Mouse (Mus musculus) thymus, adult 2 months (tissue): ENCODE measurements around the gene Plxnc1. TPM values are rescaled to one million over a fixed set of nuclear protein-coding genes. Genes with fewer than 3 reads are reported as not detected.

Experiments
- DNase-seq: peaks from one replicate; pipeline ENCODE4 v3.0.0; 2021
- H3K27ac ChIP-seq: fragments of 200-500 bp; 2 replicates; pipeline ENCODE4 v1.5.1; 2012; ENCODE audit warnings: low read length, control low read depth; ENCODE audit not compliant: control insufficient read depth, insufficient read depth
- H3K27me3 ChIP-seq: fragments of 200-500 bp; 2 replicates; pipeline ENCODE4 v1.6.1; 2012; ENCODE audit warnings: mild to moderate bottlenecking, low read length, moderate library complexity, mixed read lengths; ENCODE audit not compliant: control insufficient read depth, insufficient read depth
- H3K36me3 ChIP-seq: fragments of 200-500 bp; 2 replicates; pipeline ENCODE4 v1.6.1; 2012; ENCODE audit warnings: mild to moderate bottlenecking, low read length, moderate library complexity; ENCODE audit not compliant: control insufficient read depth, insufficient read depth
- H3K4me1 ChIP-seq: fragments of 200-500 bp; replicated peaks from 2 replicates; pipeline ENCODE4 v1.6.1; 2012; ENCODE audit warnings: low read length; ENCODE audit not compliant: control insufficient read depth, insufficient read depth
- H3K4me3 ChIP-seq: fragments of 200-500 bp; 2 replicates; pipeline ENCODE4 v1.5.1; 2012; ENCODE audit warnings: mild to moderate bottlenecking, low read length, control low read depth, moderate library complexity; ENCODE audit not compliant: control insufficient read depth, insufficient read depth
- CTCF ChIP-seq: fragments of 200-500 bp; IDR thresholded peaks from 2 replicates; pipeline ENCODE4 v1.5.1; 2012; ENCODE audit warnings: mild to moderate bottlenecking, control low read depth, low read length, moderate library complexity, borderline replicate concordance; ENCODE audit not compliant: control insufficient read depth, poor library complexity, insufficient read depth; ENCODE audit errors: extremely low read depth
- POLR2A ChIP-seq: fragments of 200-500 bp; IDR thresholded peaks from 2 replicates; pipeline ENCODE4 v1.6.1; 2012; ENCODE audit warnings: mild to moderate bottlenecking, low read length, control low read depth, moderate library complexity; ENCODE audit not compliant: control insufficient read depth, poor library complexity, insufficient read depth; ENCODE audit errors: extremely low read depth
- WGBS: fragments of 180-500 bp; shearing (Covaris S2); methylation state at CpG from one replicate; pipeline ENCODE4 v1.1.7; 2018; 5-methylcytosine and 5-hydroxymethylcytosine counted together
- polyA plus RNA-seq: library from polyadenylated mRNA; depleted of rRNA; stranded (reverse); fragments of >200 nt; gene quantifications from 2 replicates; pipeline ENCODE4 v1.2.3, GENCODE M21; 2012

Gene Plxnc1
- polyA plus RNA-seq, 1 experiment, result 8.7 TPM

DNA sequence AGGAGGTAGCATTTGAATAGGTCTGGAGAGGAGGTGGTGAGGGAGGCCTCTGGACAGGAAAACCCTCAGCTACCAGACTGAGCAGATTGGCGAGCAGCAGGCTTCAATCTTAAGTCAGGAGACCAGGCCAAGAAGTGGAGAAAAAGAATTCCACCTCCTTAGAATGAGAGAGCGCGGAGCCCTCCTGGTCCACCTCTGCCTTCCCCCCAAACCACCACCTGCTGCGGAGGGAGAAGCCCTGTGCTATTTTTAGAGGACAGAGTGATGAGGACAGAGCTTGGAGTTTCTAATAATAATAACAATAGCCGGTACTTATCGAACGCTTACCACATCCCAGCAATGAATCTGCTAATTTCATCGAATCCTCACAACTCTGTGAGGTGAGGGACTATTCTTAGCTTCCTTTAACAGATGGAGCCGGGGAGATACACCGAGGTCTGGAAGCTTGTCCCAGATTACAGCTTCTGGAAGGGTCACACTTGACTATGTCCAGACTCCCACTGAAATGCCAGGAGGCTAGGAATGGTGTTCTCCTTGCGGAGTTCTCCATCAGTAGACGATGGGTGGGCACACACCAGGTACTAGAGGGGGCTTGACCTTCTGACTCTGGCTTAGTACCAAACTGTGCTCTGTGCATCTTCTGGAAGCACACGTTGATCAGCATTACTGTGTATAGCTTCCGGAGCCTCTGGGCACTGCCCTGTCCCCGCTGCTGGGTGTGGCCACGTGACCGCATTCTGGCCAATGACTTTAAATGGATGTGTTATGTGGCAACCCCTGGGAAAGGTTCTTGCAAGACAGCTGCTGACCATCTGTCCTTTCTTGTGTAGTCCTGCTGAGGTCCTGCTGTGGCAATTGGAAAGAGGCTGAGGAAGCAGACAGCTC is 125.6 kb downstream of the Plxnc1 start:
- H3K27ac ChIP-seq, result no peak overlapping the region
- no peak overlapping the region for H3K4me3 ChIP-seq
- H3K36me3 ChIP-seq, result no peaks in the 10 kb centered on the region
- DNase-seq, result no peak
- H3K27me3 ChIP-seq, result no peaks in the 10 kb centered on the region
- no peak for TF ChIP-seq CTCF
- TF ChIP-seq POLR2A, result no peak
- WGBS, result 97% methylated on average over 17 of the region's 17 CpGs
- no peaks in the 10 kb centered on the region for H3K4me1 ChIP-seq

DNA sequence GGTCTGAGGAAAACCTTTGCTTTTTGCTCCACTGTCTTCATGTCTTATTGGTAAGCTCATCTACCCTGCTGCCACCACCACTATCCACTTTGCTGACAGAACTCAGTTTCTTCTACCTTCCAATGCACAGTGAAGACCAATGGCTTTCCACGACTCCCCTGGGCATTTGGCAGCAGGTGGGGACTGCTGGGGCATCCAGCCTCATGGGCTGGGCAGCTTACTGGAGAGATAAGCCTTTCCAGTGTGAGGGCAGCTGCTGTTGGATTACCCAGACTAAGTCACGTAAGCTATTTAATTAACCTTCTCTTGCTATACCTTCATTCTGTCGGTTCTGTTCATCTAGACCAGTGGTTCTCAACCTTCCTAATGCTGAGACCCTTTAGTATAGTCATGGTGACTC is 126.5 kb downstream of the Plxnc1 start:
- no peak for DNase-seq
- TF ChIP-seq POLR2A (no peak), CTCF (no peak)
- H3K27ac ChIP-seq, result no peak overlapping the region
- H3K36me3 ChIP-seq, result no peaks in the 10 kb centered on the region
- no peak overlapping the region for H3K4me3 ChIP-seq
- 92% methylated on average over 3 of the region's 3 CpGs for WGBS
- no peaks in the 10 kb centered on the region for H3K4me1 ChIP-seq
- H3K27me3 ChIP-seq, result no peaks in the 10 kb centered on the region

DNA sequence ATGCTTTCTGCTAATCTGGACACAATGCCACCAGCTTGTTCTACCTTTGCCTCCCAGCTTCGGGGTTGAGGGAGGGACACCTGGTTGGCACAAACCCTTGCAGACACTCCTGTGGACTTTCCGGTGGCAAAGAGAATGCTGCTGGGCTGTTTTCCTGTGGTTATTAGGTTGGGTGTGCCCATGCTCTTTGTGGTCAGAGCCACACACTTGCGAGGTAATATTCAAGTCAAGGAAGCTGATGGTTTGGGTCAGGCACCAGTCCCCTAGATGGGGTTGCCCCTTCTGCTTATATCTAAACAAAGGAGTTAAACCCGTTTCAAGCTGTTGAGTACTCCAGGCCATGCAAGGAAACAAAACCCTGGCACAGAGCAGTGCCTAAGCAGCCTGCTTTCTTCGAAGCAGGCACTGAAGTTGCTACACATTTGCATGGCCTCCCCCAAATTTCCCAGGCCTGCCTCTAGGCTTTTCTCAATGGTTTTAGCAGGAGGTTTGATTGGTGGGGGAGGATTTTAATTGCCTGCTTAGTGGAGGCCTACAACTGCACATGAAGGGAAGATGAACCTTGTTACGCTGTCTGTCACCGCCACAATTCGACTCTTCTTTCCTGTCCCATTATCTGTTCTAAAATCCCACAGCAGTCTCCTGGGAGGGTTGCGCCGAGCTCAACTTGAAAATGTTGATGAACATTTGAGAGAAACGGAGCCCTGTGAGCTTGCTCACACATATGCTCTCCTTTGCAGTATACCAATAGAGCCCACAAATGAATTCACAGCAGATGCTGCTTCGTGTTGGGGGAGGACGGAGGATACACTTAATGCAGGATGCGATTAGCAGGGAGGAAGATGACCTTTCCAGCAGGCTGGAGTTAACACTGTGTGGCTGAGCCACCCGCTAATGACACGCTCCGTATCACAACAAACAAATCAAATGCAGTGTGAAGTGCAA is 132.5 kb downstream of the Plxnc1 start:
- no peaks in the 10 kb centered on the region for H3K36me3 ChIP-seq

DNA sequence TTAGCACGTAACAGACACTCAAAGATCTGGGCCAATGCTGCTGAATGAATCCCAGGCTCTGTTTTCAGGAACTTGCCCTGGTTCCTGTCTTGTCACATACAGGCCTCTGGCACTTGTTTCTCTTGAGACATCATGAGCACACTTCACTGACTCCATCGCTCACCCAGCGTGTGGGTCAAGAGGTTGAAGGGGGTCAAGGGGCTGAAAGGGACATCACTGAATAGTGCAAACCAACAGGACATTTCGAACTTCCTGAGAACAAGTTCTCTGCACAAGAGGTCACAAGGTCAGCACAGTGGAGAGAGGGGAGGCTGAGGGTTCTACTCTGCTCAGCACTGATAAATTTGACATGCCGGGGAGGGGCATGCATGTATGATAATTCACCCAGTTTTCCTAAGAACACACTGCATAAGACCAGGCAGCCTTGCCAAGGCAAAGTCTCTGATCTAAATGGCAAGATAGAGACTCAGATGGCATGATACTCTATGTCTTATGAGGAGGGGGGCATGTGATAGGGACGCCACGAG is 134.6 kb downstream of the Plxnc1 start:
- no peaks in the 10 kb centered on the region for H3K4me1 ChIP-seq
- no peak for DNase-seq
- 93% methylated on average over 7 of the region's 7 CpGs for WGBS
- no peak overlapping the region for H3K4me3 ChIP-seq
- no peaks in the 10 kb centered on the region for H3K36me3 ChIP-seq
- H3K27me3 ChIP-seq, result no peaks in the 10 kb centered on the region
- TF ChIP-seq CTCF, result no peak
- TF ChIP-seq POLR2A, result no peak
- no peak overlapping the region for H3K27ac ChIP-seq

More for the DNA sequence above, 132.5 kb downstream of the Plxnc1 start:
- Histone ChIP-seq H3K4me1 (no peaks in the 10 kb centered on the region), H3K27me3 (no peaks in the 10 kb centered on the region), H3K27ac (no peak overlapping the region), H3K4me3 (no peak overlapping the region)
- no peak for DNase-seq
- WGBS, result 77% methylated on average over 17 of the region's 17 CpGs
- TF ChIP-seq POLR2A, result no peak
- no peak for TF ChIP-seq CTCF

DNA sequence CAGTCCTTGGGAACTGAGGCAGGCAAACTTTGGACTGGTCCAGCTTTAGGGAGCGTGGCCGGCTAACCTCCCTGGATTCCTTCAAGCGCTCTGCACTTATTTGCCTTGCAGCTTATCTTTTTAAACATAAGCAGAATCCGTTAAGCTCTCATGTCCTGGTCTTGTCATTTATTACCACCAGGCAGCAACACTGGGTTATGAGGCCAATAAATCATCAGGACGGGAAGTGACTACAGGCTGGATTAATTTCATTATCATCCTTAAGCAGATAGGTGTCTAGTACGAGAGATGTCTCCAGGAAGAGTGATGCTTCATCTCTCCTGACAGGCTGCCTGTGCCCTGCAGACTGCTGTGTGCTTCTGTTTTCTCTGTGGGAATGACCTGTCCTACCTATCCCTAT is 136.4 kb downstream of the Plxnc1 start:
- TF ChIP-seq POLR2A (no peak), CTCF (no peak)
- WGBS, result 95% methylated on average over 6 of the region's 6 CpGs
- H3K27ac ChIP-seq, result no peak overlapping the region
- no peaks in the 10 kb centered on the region for H3K27me3 ChIP-seq
- H3K4me1 ChIP-seq, result no peaks in the 10 kb centered on the region
- DNase-seq, result no peak
- H3K36me3 ChIP-seq, result no peaks in the 10 kb centered on the region
- no peak overlapping the region for H3K4me3 ChIP-seq

DNA sequence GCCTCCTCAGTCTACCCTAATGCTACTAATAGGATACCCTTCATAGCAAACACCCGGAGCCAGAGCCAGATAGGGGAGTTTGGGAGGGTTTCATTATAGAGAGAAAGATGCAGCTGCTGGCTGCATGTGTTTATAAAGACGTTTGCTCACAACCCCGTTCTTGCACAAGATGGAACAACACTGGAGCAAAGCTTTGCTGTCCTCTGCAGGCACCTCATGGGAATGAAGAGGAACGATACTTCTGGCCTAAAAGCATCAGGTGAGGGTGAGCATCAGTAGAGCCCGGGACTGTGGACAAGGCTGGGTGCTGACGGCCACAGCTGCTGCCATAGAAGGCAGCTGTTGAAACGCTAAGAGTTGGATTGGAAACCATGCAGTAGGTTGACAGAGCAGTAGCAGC is 137.3 kb downstream of the Plxnc1 start:
- Histone ChIP-seq H3K4me3 (no peak overlapping the region), H3K4me1 (no peaks in the 10 kb centered on the region), H3K27ac (no peak overlapping the region), H3K27me3 (no peaks in the 10 kb centered on the region), H3K36me3 (no peaks in the 10 kb centered on the region)
- WGBS, result 91% methylated on average over 7 of the region's 7 CpGs
- TF ChIP-seq CTCF (no peak), POLR2A (no peak)
- no peak for DNase-seq
